ENCODE assay signal across 11 mouse cellular contexts in genomic region chr2:16607792-16608586, GRCm38 (mm10).
A peak's percentile ranks its signal among the peaks of the same experiment; 100 is the strongest.
DNase-seq lines count a peak whose midpoint lies in the region; ATAC-seq lines count a peak whose summit lies in the region.
"Had no signal": no experiment of that assay in that cellular context is flagged by ENCODE, and none has a peak within 500 bp of the region (broad histone marks: within the 10 kb centered on the region; RNA-seq: fewer than 3 reads in every experiment).

No protein-coding gene starts in this region.

- H3K4me2 ChIP-seq in lung, embryonic 16.5 days (ENCODE audit: low read depth, low read length), result no peak overlapping the region
- H3K4me2 ChIP-seq in forebrain, embryonic 11.5 days (ENCODE audit: low read depth, low read length, severe bottlenecking), result no peak overlapping the region
- no peak overlapping the region for H3K4me2 ChIP-seq in hindbrain, embryonic 13.5 days

- peak; percentile 90 for ATAC-seq in frontal cortex, adult (ENCODE audit: low TSS enrichment)
- ATAC-seq in lung, embryonic 16.5 days (ENCODE audit: low read depth), result peak; percentile 62
- no peak for ATAC-seq in forebrain, embryonic 11.5 days (replicated peaks; ENCODE audit: low FRiP score)
- no peak for ATAC-seq in hindbrain, embryonic 13.5 days (ENCODE audit: low FRiP score)
- ATAC-seq: forebrain, embryonic 16.5 days had no signal

- peak overlapping the region; percentile 61 for H3K27ac ChIP-seq in lung, embryonic 16.5 days (ENCODE audit: low read length)
- H3K27ac ChIP-seq in forebrain, embryonic 11.5 days (ENCODE audit: low read depth, low read length), result no peak overlapping the region
- no peak overlapping the region for H3K27ac ChIP-seq in hindbrain, embryonic 13.5 days

- DNase-seq in frontal cortex, postnatal 14 days (ENCODE audit: low spot score in 2 of 2), result no peak
- no peak for DNase-seq in lung, adult 18-20 months
- peak; percentile 52 for DNase-seq in kidney, postnatal 10 days
- DNase-seq in right cerebral cortex, postnatal 36 days (ENCODE audit: low spot score in 2 of 2), result peak; percentile 8 to 9
- DNase-seq in forebrain, embryonic 11.5 days (ENCODE audit: low spot score), result no peak
- DNase-seq: adrenal gland, postnatal 14 days; cerebellum, adult 8-10 months had no signal

- no peaks in the 10 kb centered on the region for H3K36me3 ChIP-seq in lung, embryonic 16.5 days (ENCODE audit: control insufficient read depth, insufficient read depth, low read length)
- H3K36me3 ChIP-seq in forebrain, embryonic 11.5 days (ENCODE audit: control insufficient read depth, insufficient read depth, low read length), result no peaks in the 10 kb centered on the region
- H3K36me3 ChIP-seq in hindbrain, embryonic 13.5 days, result no peaks in the 10 kb centered on the region

- H3K9me3 ChIP-seq in lung, embryonic 16.5 days (ENCODE audit: control insufficient read depth, low read length), result no peaks in the 10 kb centered on the region
- no peaks in the 10 kb centered on the region for H3K9me3 ChIP-seq in forebrain, embryonic 11.5 days (ENCODE audit: control insufficient read depth, low read length)
- no peaks in the 10 kb centered on the region for H3K9me3 ChIP-seq in hindbrain, embryonic 13.5 days

- H3K4me1 ChIP-seq in lung, embryonic 16.5 days (replicated peaks; ENCODE audit: control insufficient read depth, insufficient read depth, low read length), result peaks cover 9% of the 10 kb centered on the region
- H3K4me1 ChIP-seq in forebrain, embryonic 11.5 days (replicated peaks; ENCODE audit: control insufficient read depth, insufficient read depth, low read length), result no peaks in the 10 kb centered on the region
- H3K4me1 ChIP-seq in hindbrain, embryonic 13.5 days (replicated peaks), result no peaks in the 10 kb centered on the region

- no peak overlapping the region for H3K9ac ChIP-seq in lung, embryonic 16.5 days (ENCODE audit: low read length)
- H3K9ac ChIP-seq in forebrain, embryonic 11.5 days (ENCODE audit: low read length), result no peak overlapping the region
- H3K9ac ChIP-seq in hindbrain, embryonic 13.5 days, result no peak overlapping the region

- H3K4me3 ChIP-seq in lung, embryonic 16.5 days (ENCODE audit: low read length), result no peak overlapping the region
- no peak overlapping the region for H3K4me3 ChIP-seq in forebrain, embryonic 11.5 days (ENCODE audit: low read depth, low read length)
- H3K4me3 ChIP-seq in hindbrain, embryonic 13.5 days, result no peak overlapping the region

- H3K27me3 ChIP-seq in lung, embryonic 16.5 days (ENCODE audit: control insufficient read depth, insufficient read depth, low read depth, low read length), result no peaks in the 10 kb centered on the region
- no peaks in the 10 kb centered on the region for H3K27me3 ChIP-seq in forebrain, embryonic 11.5 days (ENCODE audit: control insufficient read depth, insufficient read depth, low read length)
- H3K27me3 ChIP-seq in hindbrain, embryonic 13.5 days, result no peaks in the 10 kb centered on the region

- WGBS in lung, embryonic 16.5 days, result 24% methylated on average over 3 of the region's 3 CpGs
- WGBS in forebrain, embryonic 11.5 days, result 65% methylated on average over 3 of the region's 3 CpGs
- 63% methylated on average over 3 of the region's 3 CpGs for WGBS in hindbrain, embryonic 13.5 days

Comparison
In these comparisons a context has a peak if more than half of its experiments do, and no peak if none do; other contexts are left out.
1. ATAC-seq: peak in frontal cortex, adult (single experiment) and lung, embryonic 16.5 days (single experiment); none in forebrain, embryonic 11.5 days (single experiment) and hindbrain, embryonic 13.5 days (single experiment).
2. DNase-seq: peak in kidney, postnatal 10 days (single experiment) and right cerebral cortex, postnatal 36 days (2 of 2); none in frontal cortex, postnatal 14 days (0 of 2), lung, adult 18-20 months (0 of 2) and forebrain, embryonic 11.5 days (single experiment).